Mouse (Mus musculus) spleen, adult 18-20 months (tissue): ENCODE measurements around the gene Rpl34.

Source experiments
- DNase-seq, 2 experiments: peaks; one replicate each; pipeline ENCODE4 v3.0.0; 2022; ENCODE audit warnings: mixed read lengths in 2 of 2

Gene Rpl34

GRCm38 (mm10) chr3:130710103-130710502, 20.1 kb downstream of the Rpl34 start:
- no peak for DNase-seq

GRCm38 (mm10) chr3:130708967-130709924, 21.0 kb downstream of the Rpl34 start, which contains the start of gene Ostc:
TSS of gene Ostc (minus strand) at chr3:130709444.
- peak; percentile 90 to 94 for DNase-seq

GRCm38 (mm10) chr3:130708529-130708928, 21.7 kb downstream of the Rpl34 start:
- DNase-seq: no peak

GRCm38 (mm10) chr3:130702289-130702688, 27.9 kb downstream of the Rpl34 start:
- no peak for DNase-seq

GRCm38 (mm10) chr3:130697622-130698021, 32.6 kb downstream of the Rpl34 start:
- no peak for DNase-seq

- no peak for DNase-seq
Measured at GRCm38 (mm10) chr3:130694705-130695104, 35.5 kb downstream of the Rpl34 start.

GRCm38 (mm10) chr3:130694041-130694593, 36.1 kb downstream of the Rpl34 start:
- no peak for DNase-seq

- DNase-seq: no peak
Measured at GRCm38 (mm10) chr3:130691596-130692170, 38.5 kb downstream of the Rpl34 start.

- DNase-seq: peak in 1 of 2 experiments; percentile 24
Measured at GRCm38 (mm10) chr3:130690834-130691595, 39.2 kb downstream of the Rpl34 start.

- peak in 1 of 2 experiments; percentile 57 for DNase-seq
Measured at GRCm38 (mm10) chr3:130689630-130690029, 40.6 kb downstream of the Rpl34 start.

- DNase-seq: no peak
Measured at GRCm38 (mm10) chr3:130687051-130687450, 43.1 kb downstream of the Rpl34 start.

- no peak for DNase-seq
Measured at GRCm38 (mm10) chr3:130685014-130685366, 45.2 kb downstream of the Rpl34 start.

- no peak for DNase-seq
Measured at GRCm38 (mm10) chr3:130684276-130685013, 45.8 kb downstream of the Rpl34 start.

GRCm38 (mm10) chr3:130683836-130684235, 46.4 kb downstream of the Rpl34 start:
- no peak for DNase-seq

- no peak for DNase-seq
Measured at GRCm38 (mm10) chr3:130682183-130682582, 48.0 kb downstream of the Rpl34 start.

- DNase-seq: no peak
Measured at GRCm38 (mm10) chr3:130681226-130681625, 49.0 kb downstream of the Rpl34 start.

- no peak for DNase-seq
Measured at GRCm38 (mm10) chr3:130677671-130678460, 52.3 kb downstream of the Rpl34 start.
